Mouse (Mus musculus) frontal cortex, postnatal 10 days (tissue): ENCODE measurements around the gene Ptpn13.

ENCODE experiments used
- DNase-seq, 2 experiments: peaks; one replicate each; pipeline ENCODE4 v3.0.0; 2022; ENCODE audit warnings: low spot score in 2 of 2, mixed read lengths in 1 of 2

The Ptpn13 gene

DNA sequence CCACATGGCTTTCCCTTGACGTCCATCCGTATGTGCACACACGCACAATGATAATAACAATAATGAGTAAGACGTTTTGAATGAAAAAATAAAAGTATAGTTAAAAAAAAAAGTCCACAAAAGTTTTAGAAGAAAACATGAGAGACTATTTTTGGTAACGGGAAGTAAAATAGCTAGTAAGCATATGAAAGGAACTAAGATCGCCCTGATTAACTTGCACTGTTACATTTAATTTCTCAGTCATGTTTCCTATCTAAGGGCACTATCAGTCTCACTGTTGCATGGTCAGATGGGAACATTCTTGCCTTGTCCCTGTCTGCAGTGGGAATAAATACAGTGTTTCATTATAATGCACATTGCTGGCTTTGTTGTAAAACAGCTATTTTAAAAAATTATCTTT, 2.4 kb upstream of the Ptpn13 start:
- no peak for DNase-seq

DNA sequence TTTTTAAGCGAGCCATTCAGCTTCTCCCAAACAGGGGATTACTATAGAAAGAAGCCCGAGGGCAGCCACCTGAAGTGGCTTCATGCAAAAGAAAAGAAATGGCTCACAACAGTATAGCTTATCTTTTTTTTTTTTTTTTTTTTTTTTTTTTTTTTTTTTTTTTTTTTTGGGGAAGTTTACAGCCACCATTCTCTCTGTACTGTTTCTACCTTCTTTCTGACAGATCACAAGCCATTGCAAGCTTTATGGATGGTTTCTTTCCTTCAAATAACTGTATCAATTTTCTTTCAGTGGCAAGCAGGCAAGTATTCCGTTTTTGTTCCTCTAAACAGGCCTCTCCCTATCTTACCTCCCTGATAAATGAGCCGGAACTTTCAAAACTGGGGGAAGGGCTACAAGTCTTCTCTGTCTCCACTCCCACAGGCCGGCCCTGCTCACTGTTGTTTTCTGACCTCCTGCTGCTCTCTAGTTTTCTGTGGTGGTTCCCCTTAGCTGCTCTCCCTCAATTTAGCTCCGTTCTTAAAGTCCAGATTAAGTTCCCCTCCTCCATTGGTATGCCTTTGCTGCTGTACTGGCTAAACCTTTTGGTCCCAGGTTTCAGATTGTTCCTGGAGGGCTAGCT, 1.6 kb upstream of the Ptpn13 start:
- no peak for DNase-seq

DNA sequence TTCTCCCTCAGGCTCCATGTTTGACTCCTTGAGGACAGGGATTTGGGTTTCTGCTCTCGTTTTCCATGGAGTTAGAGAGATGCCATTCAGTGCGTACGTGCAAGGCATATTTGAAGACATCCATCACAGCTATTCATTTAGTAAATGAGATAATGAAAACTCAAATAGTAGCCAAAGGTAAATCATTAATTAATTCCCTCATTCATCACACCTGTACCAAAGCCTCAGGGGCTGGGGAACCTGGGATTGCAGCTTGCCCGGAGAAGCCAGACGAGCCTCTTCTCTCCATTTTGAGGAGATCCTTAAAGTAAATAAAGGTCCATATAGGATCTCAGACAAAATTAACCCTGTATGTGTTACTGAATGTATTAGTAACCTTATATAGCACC, 1.1 kb upstream of the Ptpn13 start:
- DNase-seq = no peak

DNA sequence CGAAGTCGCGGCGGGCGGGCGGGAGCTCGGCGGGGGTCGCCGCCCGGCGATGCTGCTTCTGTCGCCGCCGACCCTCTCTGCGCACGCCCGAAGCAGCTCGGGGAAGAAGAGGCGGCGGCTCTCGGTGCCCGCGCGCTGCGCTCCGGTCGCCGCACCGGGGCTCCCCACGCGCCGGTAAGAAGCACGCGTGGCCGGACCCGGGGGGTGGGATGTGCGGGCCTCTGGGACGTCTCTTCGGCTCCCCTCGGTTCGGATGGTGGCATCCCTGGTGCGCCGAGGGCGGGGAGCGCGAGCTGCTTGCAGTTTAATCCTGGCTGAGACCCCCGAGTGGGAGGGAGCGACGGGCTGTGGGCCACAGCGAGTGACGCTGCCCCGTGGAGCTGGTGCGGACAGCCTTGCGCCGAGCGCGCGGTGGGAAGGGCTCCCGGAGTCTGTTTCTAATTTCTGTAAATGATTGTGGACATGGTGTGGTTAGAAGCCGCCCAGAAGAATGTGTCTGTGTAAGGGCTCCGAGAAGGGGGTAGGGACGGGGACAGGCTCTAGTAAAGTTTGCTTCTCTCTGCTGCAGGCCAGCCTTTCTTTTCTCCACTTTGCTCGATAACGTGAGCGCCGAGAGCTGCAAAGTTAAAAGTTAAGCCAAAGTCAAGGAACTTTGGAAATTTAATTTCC, 505 bp downstream of the Ptpn13 start:
- DNase-seq = peak; percentile 23 to 34

DNA sequence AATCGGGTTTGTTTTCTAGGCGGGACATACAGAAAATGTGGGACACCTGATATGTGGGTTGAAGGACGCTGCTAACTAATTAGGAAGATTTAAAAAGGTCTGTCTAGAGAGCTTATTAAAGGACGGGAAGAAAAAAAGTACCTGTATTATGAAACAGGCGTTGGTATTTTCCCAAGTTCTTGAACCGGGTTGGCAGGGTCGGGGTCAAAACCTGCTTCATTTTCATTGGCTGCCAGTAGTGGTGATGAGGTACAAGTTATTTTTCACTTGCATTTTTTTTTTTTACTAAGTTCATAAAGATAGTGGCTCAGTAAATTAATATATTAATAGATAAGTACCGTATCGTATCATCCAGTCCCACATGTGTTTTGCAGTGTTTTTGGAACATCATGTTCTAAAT, 1.3 kb downstream of the Ptpn13 start:
- DNase-seq = no peak

DNA sequence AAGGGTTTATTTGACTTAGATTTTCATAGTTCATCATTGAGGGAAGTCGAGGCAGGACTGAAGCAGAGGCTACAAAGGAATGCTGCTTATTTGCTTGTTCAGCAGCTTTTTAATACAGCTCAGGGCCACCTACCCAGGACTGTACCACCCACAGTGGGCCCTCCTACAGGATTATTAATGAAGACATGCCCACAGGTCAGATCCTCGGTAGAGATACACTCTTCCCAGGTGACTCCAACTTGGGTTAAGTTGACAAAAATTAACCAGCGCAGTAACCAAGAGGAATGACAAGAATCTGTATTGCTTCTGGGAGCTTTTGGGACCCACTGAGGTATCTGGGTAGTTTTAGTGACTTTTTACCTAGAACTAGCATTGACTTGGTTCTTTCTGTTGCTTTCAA, 6.0 kb downstream of the Ptpn13 start:
- DNase-seq = no peak

DNA sequence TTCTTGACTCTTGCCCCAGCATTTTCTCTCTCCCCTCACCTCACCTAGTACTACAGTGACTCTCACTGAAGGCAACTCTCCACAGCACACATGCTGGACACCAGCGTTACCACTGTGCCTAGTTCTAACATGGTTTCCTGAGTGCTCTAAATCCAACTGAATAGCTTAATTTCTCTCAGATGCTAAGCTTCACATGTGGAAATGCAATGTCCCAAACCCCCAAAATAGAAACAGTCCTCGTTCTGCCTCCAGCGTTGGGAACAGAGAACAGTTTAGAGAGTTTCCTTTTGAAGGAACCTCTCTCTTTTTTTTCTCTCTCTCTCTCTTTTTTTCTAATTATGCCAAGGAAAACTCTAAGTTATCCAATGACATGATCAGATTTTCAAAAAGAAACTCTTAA, 6.5 kb downstream of the Ptpn13 start:
- DNase-seq = no peak

DNA sequence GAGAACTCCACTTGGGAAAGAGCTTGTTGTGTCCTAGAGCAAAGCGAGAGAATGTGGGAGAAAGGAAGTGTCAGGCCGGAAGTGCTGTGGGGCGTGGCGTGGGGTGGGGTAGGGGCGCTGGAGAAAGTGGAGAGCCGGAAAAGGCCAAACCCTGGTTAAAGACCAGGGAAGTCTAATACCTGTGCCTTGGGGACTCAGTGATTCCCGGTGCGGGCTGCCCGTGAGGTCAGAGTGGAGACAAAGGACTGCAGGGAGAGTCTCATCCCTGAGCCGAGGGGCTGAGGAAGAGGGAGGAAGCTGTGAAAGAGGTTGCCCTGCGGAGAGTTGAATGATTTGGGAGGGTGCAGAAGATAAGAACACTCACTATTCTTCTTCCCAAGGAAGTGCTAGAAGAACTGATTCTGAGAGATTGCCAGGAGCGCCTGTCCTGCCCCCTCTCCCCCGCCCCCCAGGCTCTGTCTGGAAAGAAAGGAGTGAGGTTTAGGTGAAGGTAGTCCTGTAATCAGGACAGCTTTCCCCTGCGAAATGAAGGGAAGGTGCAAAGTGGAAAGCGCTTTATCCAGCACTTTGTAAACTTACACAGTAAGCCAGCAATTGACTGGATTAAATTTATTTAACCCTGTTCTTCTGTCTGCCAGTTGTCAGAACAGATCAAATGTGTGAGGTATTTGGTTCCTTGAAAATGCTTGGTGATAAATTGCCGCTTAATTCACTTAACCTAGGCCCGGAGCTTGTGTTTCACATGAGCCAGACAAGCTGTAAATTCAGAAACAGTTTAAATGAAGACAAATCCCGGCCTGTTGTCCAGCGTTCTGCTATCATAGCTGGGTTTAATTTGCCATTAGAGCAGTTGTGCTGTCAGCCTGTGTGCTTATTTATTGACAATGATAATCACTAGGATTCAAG, 11.3 kb downstream of the Ptpn13 start:
- DNase-seq = no peak

DNA sequence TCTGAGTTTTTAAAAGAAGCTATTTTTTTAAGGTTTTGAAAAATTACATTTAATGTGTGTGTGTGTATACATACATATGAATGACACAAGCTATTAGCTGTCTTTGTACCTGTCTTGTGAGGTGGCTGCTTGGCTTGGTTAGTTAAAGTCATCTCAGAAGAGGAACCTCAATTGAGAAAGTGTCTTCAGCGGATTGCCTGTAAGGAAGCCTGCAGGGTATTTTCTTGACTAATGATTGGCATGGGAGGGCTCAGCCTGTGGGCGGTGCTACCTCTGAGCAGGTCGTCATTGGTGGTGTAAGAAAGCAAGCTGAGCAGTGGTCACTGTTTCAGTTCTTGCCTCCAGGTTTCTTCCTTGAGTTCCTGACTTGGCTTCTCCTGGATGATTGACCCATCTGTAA, 12.7 kb downstream of the Ptpn13 start:
- DNase-seq = no peak

DNA sequence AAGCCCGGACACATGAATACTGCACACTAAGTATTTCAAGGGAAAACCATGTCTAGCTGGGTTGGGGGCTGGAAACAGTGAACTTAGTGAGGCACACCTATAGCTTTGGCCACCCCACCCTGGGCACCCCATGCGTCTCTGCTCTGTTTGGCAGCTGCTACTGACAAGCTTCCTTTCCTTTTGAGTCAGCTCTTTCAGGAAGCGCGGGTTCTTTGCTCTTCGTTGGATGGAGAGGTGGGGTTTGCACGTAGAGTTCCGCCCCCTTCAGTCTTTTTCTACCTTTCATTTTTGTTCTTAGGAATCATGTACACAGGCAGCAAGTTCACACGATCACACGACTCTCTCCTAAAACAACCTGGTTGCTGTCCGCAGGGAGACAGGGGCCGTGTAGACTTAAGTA, 14.2 kb downstream of the Ptpn13 start:
- DNase-seq = no peak

DNA sequence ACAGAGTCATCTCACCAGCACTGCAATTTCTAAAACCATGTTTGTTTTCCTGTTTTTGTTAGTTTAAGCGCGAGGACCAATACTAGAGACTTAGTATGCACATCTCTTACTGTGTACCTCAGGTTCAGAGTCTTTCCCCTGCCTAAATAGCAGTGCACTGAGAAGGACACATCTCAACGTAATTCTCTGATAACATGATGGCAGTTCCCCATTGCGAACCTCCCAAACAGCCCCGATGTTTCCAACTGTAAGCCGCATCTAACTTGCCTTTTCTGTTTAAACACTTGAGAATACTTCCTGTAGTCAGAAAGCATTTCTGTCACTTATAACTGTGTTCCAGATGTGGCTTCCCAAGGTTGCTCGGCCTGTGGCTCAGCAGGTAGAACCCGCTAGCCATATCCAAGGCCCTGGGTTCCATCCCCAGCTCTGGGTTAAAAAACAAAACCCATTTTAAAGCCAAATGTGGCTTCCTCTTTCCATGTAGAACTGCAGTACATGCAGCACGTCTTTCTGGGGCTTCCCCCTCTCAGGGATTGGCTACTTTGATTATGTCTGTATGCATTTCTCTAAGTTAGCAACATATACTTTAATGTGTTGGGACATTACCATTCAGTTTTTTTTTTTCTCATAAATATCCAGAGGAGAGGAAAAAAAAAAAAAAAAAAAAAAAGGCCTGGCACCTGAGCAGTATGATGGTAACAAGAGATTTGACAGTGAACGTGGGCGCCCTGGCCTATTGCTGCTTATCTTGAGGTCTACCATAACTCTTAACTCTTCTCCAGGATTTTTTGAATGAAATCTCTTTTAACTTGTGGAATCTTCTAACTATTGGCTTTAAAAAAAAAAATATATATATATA, 15.7 kb downstream of the Ptpn13 start:
- DNase-seq = no peak

DNA sequence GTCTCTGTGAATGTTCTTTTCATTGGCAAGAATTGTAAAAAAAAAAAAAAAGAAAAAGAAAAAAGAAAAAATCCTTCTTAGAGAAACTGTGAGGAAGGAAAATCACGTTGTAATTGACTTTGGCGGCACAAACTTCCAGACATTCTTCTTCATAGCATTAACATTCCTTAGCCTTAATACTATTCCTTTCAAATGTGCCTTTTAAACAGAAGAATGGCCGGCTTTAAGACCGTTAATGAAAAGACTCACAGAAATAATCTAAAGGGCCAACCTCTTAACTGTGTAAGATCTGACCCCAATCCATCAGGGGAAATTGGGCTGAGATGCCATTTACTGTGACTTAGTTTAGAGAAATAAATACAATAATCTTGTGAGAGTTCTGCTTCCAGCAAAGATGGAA, 16.7 kb downstream of the Ptpn13 start:
- DNase-seq = no peak

DNA sequence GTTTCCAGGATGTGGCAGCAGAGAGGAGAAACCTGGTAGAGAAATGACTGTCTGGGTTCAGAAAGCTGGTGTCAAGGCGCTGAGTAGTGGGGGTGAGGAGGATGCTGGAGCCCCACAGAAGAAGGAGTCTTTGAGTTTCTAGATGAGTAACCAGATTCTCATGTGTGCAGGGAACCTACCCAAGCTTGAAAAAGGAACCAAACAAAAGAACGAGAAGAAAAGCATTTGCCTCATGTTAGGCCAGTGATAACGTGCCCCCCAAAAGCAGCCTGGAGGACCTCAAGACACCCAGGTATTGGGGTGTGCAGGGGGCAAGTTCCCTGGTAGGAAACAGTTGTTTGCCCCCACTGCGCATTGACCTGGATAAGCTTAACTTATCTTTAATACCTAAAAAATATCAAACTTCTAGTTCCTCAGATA, 17.3 kb downstream of the Ptpn13 start:
- no peak for DNase-seq

DNA sequence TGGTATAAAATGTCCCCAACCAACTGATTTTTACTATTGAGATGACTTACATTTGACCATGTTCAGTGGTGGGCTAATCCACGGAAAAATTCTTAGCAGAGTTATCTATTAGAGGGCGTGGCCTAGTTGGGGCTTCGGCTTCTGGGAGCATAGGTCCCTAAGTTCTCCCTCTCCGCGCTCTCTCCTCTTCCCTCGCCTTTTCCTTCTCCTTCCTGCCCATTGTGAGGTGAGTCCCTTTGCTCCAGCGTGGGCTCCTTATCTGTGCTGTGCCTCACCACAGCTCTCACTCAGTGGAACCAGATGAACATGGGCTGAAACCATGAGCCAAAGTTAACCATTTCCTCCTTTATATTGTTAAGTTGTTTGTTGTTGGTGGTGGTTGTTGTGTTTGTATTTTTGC, 17.9 kb downstream of the Ptpn13 start:
- no peak for DNase-seq

DNA sequence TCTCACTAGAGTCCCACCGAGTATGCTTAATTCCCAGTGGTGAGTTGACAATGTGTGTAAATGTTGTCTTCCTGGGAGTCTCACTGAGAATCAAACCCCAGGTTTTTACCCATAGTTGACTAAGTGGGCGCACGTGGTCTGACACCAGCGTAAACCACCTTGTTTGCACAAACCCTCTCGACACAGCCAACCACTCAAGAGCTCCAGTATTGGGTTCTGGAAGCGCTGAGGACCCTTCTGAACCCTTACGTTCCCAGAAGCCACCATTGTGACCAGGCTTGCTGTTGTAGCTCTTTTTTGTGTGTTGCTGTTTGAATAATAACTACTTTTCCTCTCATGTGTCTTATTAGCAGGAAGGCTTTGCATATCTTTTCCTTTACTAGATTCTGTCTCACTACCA, 20.4 kb downstream of the Ptpn13 start:
- no peak for DNase-seq

DNA sequence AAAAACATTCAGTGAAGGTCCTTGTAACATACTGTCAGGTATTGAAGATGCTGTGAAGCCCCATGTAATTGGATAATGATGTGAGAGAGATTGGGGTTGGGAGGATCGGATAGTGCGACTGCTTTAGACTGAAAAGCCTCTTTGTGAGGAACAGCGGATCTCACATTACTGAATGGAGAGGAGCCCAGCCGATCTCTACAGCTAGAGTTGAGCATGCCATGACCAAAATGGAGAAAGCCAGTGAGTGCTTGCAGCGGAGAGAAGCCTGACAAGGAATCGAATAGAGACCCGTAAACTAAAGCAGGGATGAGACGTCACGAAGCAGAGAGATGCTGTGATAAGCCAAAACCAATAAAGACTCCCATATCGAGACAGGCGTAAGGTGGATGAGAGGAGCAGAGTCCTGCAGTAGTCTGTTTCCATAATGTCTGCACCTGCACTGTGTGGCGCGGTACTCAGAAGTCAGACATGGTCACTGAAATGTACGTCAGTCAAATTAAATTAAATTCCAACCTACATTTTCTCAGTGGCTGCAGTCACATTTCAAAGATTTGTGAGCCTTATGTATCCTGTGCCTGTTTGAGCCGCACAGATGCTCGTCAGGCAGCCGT, 22.9 kb downstream of the Ptpn13 start:
- DNase-seq = no peak

DNA sequence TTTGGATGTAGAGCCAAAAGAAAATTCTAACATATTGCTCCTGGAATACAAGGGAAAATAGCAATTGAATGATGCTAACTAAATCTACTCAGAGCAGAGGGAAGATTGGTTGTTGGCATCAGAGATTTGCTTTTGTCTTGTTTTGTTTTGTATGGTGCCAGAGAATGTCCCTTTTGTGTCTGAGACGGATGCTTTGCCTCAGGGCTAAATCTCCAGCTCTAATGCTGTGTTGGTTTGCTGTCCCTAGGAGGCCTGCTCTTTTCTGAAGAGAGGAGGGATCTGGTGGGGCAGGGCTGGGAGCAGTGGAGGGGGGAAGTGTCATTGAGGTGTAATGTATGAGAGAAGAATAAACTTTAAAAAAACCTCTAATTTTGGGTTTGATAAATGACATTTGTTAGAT, 23.5 kb downstream of the Ptpn13 start:
- DNase-seq = no peak

DNA sequence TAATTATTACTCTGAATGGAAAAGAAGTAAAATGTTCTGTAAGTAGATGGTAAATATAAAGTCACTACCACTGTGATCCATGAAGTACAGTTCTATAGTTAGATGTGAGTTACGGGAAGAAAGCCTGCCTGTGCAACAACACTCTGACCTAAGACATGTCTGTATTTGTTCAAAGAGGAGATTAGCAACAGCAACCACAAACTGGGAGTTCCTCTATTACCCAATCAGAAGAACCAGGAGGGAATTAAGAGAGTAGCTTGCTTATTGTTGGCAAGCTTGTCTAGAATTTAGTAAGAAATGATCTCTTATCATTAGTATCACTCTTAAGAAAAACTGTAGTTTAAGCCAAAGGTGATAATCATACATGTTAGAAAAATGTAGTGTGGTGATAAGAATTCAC, 25.7 kb downstream of the Ptpn13 start:
- no peak for DNase-seq

DNA sequence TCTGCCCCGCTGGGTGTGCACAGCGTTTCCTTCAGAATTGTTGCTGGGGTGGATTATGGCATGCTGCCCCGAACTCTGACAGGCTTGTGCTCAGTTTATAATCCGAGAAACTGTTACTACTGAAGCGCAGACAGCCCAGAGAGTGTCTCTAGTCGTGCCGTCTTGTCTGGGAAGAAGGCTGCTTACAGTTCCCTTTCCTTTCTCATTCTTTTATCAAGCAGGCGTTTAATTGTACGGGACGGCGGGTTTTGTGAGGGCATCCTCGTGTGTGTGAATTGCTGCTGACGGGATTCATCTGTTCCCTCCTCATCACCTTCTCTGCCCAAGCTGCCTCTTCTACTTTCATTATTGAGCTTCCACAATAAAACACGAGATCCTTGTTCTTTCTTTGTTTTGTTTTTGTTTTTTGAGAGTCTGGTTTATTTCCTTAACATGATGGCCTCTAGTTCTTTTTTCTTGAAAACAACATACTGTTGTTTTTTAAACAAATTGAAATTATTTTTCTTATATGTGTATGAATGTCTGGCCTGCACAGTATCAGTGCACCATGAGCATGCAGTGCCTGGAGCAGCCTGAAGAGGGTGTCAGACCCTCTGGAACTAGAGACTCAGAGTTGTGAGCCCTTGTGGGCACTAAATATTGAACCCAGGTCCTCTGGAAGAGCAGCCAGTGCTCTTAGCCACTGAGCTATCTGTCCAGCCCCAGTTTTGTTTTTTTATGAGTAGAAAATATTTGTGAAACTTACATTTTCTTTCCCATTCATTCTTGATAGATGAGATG, 28.6 kb downstream of the Ptpn13 start:
- no peak for DNase-seq

DNA sequence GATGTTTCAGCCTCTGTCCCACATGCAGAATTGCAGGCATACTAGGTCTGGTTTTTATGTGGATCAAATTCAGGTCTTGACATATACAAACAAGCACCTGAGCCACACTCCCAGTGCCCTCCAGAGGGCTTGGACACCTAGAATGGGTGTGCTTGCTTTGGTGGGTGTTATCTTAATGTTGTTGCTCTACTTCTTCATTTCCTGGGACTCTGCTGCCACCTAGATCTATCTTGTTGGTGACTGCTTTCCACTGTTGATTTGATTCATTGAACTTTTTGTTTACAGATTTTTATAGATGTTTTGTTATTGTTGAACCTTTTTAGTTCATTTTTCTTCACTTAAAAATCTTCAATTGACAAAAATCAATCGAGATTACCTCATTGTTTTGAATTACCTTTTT, 31.8 kb downstream of the Ptpn13 start:
- no peak for DNase-seq

DNA sequence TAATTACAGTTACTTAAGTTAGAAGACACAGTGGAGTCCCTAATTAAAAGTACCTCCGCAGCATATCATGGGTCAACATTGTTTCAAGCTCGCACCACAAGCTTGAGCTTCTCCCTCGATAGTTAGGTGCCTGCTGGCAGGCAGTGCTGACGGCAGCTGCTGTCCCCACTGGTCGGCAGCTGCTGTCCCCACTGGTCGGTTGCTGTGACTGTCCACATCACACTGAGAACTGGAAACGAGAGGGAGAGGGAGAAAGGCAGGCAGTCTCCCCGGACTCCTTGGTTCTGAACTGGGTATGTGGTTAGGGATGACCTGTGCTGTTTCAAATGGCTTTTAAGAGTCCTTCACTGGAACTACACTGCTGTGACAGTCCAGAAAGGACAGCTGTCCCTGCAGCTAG, 33.4 kb downstream of the Ptpn13 start:
- DNase-seq = no peak
